In genomic region chr2:128122891-128123771, GRCm38 (mm10) we compare ENCODE assay signal across 9 mouse cellular contexts. TPM values are rescaled to one million over a fixed set of nuclear protein-coding genes. Genes with fewer than 3 reads are reported as not detected.
A peak's percentile ranks its signal among the peaks of the same experiment; 100 is the strongest.
DNase-seq lines count a peak whose midpoint lies in the region; ATAC-seq and TF ChIP-seq lines count a peak whose summit lies in the region.
"Had no signal": no experiment of that assay in that cellular context is flagged by ENCODE, and none has a peak within 500 bp of the region (broad histone marks: within the 10 kb centered on the region; RNA-seq: fewer than 3 reads in every experiment).

No protein-coding gene starts in this region.

- H3K9ac ChIP-seq in forebrain, embryonic 16.5 days (replicated peaks; ENCODE audit: low read depth, low read length): no peak overlapping the region
- no peak overlapping the region for H3K9ac ChIP-seq in liver, embryonic 15.5 days
- 0 out of 2 replicates have a peak overlapping the region, but pooled peaks have one; percentile 31 for H3K9ac ChIP-seq in neural tube, embryonic 13.5 days

- WGBS in cerebellum, adult 2 months: 12% methylated on average over 40 of the region's 40 CpGs
- 2% methylated on average over 40 of the region's 40 CpGs for WGBS in forebrain, embryonic 16.5 days
- 3% methylated on average over 40 of the region's 40 CpGs for WGBS in liver, embryonic 15.5 days (ENCODE audit: insufficient replicate concordance)
- 1% methylated on average over 40 of the region's 40 CpGs for WGBS in neural tube, embryonic 13.5 days

- no peaks in the 10 kb centered on the region for H3K36me3 ChIP-seq in forebrain, embryonic 16.5 days (ENCODE audit: control insufficient read depth, insufficient read depth)
- no peaks in the 10 kb centered on the region for H3K36me3 ChIP-seq in liver, embryonic 15.5 days (replicated peaks)
- no peaks in the 10 kb centered on the region for H3K36me3 ChIP-seq in neural tube, embryonic 13.5 days

- H3K27me3 ChIP-seq in cerebellum, adult 2 months (ENCODE audit: control insufficient read depth, insufficient read depth, low read length): no peaks in the 10 kb centered on the region; the same call in 1 of the 2 replicates
- H3K27me3 ChIP-seq in forebrain, embryonic 16.5 days (replicated peaks; ENCODE audit: control insufficient read depth, insufficient read depth, low read length): peaks cover 35% of the 10 kb centered on the region
- H3K27me3 ChIP-seq in liver, embryonic 15.5 days: peaks cover 73% of the 10 kb centered on the region
- H3K27me3 ChIP-seq in neural tube, embryonic 13.5 days: peaks cover 42% of the 10 kb centered on the region
- H3K27me3 ChIP-seq: CH12.LX had no signal

- H3K4me3 ChIP-seq in cerebellum, adult 2 months (replicated peaks; ENCODE audit: insufficient read depth, low read depth, low read length): no peak overlapping the region
- peak overlapping the region; percentile 22 for H3K4me3 ChIP-seq in forebrain, embryonic 16.5 days (replicated peaks; ENCODE audit: low read length)
- H3K4me3 ChIP-seq in liver, embryonic 15.5 days (replicated peaks): peak overlapping the region; percentile 75
- H3K4me3 ChIP-seq in neural tube, embryonic 13.5 days: peak overlapping the region; percentile 64

- DNase-seq in cerebellum, adult 2 months: peak; percentile 29 to 33
- DNase-seq in cerebellum, adult 11 months: no peak
- DNase-seq in adrenal gland, postnatal 14 days: peak; percentile 61
- peak; percentile 52 for DNase-seq in induced T-regulatory cell, adult 2 months (ENCODE audit: low read depth)

- no peak for TF ChIP-seq POLR2A in cerebellum, adult 2 months (IDR thresholded peaks at IDR 0.05; ENCODE audit: borderline replicate concordance, insufficient read depth, low read length)

- no peaks in the 10 kb centered on the region for H3K9me3 ChIP-seq in forebrain, embryonic 16.5 days (ENCODE audit: control insufficient read depth, low read length)
- H3K9me3 ChIP-seq in liver, embryonic 15.5 days (replicated peaks): no peaks in the 10 kb centered on the region
- H3K9me3 ChIP-seq in neural tube, embryonic 13.5 days: no peaks in the 10 kb centered on the region

- H3K4me2 ChIP-seq in forebrain, embryonic 16.5 days (ENCODE audit: low read length): peak overlapping the region; percentile 41
- H3K4me2 ChIP-seq in liver, embryonic 15.5 days: peak overlapping the region; percentile 98
- H3K4me2 ChIP-seq in neural tube, embryonic 13.5 days: peak overlapping the region; percentile 85

- no peak for ATAC-seq in forebrain, embryonic 16.5 days
- no peak for ATAC-seq in liver, embryonic 15.5 days (ENCODE audit: insufficient read depth)
- no peak for ATAC-seq in neural tube, embryonic 13.5 days (ENCODE audit: low read depth)
- no peak for ATAC-seq in inflammation-experienced regulatory T-cells, adult 6 months

- H3K4me1 ChIP-seq in cerebellum, adult 2 months (ENCODE audit: control insufficient read depth, insufficient read depth, low read length): peaks cover 3% of the 10 kb centered on the region; the same call in 1 of the 2 replicates
- peaks cover 38% of the 10 kb centered on the region for H3K4me1 ChIP-seq in forebrain, embryonic 16.5 days (replicated peaks; ENCODE audit: control insufficient read depth, insufficient read depth, low read length)
- H3K4me1 ChIP-seq in liver, embryonic 15.5 days (replicated peaks): peaks cover 48% of the 10 kb centered on the region
- peaks cover 39% of the 10 kb centered on the region for H3K4me1 ChIP-seq in neural tube, embryonic 13.5 days (replicated peaks)

- no peak overlapping the region for H3K27ac ChIP-seq in cerebellum, adult 2 months (ENCODE audit: insufficient read depth, low read length)
- no peak overlapping the region for H3K27ac ChIP-seq in forebrain, embryonic 16.5 days (ENCODE audit: low read length)
- H3K27ac ChIP-seq in liver, embryonic 15.5 days (replicated peaks): no peak overlapping the region
- H3K27ac ChIP-seq in neural tube, embryonic 13.5 days (replicated peaks): no peak overlapping the region

- TF ChIP-seq CTCF in cerebellum, adult 2 months (IDR thresholded peaks at IDR 0.05; ENCODE audit: borderline replicate concordance, insufficient read depth, low read depth, low read length): peak; percentile 23; the same call in 1 of the 2 replicates

RNA-seq across cellular contexts. Expression of gene Bcl2l11, which starts 2.7 kb away (rescaled TPM):
- polyA plus RNA-seq in cerebellum, adult 2 months (2012; rRNA removed): 5.2 and 5.8 TPM in 2 replicates
- total RNA-seq in adrenal gland, postnatal 14 days (2021): 27.0 and 34.8 TPM in 2 replicates
- 8.8 and 10.1 TPM in 2 replicates for polyA plus RNA-seq in forebrain, embryonic 16.5 days (2015; fragmentation: Nextera tagmentation; extraction: Ambion mirVana)
- 4.9 and 6.1 TPM in 2 replicates for polyA plus RNA-seq in liver, embryonic 15.5 days (2015; fragmentation: Nextera tagmentation; extraction: Ambion mirVana)
- polyA plus RNA-seq in neural tube, embryonic 13.5 days (2015; fragmentation: Nextera tagmentation; extraction: Ambion mirVana): 14.6 and 14.8 TPM in 2 replicates
- 10 to 100 TPM in 2 of 3 experiments, 1 to 10 TPM in 1; 8.8 to 16.6 (median 14.3) TPM for polyA plus RNA-seq in inflammation-experienced regulatory T-cells, adult 6 months (2017; shearing (Covaris generic))

Comparison
In these comparisons a context has a peak if more than half of its experiments do, and no peak if none do; other contexts are left out.
1. H3K4me2 ChIP-seq: peak in every context shown above with its lines; median percentile 98 in liver, embryonic 15.5 days; 85 in neural tube, embryonic 13.5 days; 41 in forebrain, embryonic 16.5 days.